Mouse (Mus musculus): ENCODE measurements around the gene Mrpl28.

- TF ChIP-seq POLR2AphosphoS5 (IDR thresholded peaks at IDR 0.05; ENCODE audit: insufficient replicate concordance, low read depth, low read length) = no peak
- no peak for TF ChIP-seq CTCF (IDR thresholded peaks at IDR 0.05; ENCODE audit: low read depth, low read length)
- TF ChIP-seq GATA1 (IDR thresholded peaks at IDR 0.05; ENCODE audit: borderline replicate concordance, low read length) = no peak
Observed at GRCm38 (mm10) chr17:26095121-26095740, 28.1 kb upstream of the Mrpl28 start, which contains the start of gene Nme4.

All from G1E (cell line).